Mouse (Mus musculus): Measurements from ENCODE around the gene Pik3r5. TPM values are rescaled to one million over a fixed set of nuclear protein-coding genes. Genes with fewer than 3 reads are reported as not detected.

Pik3r5 gene
- polyA plus RNA-seq, 1 experiment from 2014 or later = 0.90 TPM

DNA sequence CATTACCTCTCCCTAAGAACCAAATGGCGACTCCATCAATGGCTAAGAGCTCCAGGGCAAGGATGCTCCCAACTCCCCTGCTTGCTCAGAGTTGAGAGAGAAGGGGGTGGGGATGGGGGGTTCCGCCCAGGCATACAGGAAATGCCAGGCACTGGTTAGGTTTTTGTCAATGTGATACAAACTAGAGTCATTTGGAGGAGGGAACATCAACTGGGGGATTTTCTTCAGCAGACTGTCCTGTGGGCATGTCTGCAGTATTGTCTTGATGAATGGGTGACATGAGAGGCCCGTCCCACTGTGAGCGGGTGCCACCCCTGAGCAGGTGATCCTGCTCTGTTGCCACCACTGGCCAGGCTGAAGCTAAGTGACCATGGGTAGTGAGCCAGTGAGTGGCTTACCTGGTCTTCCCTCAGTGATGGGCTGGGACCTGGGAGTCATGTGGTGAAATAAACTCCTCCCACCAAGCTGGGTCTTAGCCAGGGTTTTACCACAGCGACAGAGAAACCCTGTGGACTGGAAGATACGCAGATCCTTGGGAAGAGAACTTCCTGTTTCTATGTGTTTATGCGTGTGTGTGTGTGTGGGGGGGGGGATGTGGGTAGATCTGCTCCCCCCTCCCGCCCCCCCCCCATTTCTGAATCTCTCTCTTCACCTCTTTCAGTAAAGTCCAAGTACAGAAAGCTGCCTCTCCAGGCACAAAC, 67.2 kb downstream of the Pik3r5 start:
- no peaks in the 10 kb centered on the region for H3K27me3 ChIP-seq (ENCODE audit: low read depth, poor library complexity, severe bottlenecking)
- H3K36me3 ChIP-seq = no peaks in the 10 kb centered on the region
- WGBS = 69% methylated on average over 8 of the region's 8 CpGs
- DNase-seq (ENCODE audit: low spot score) = no peak
- H3K4me1 ChIP-seq = no peaks in the 10 kb centered on the region
- H3K9me3 ChIP-seq (replicated peaks) = no peaks in the 10 kb centered on the region
- no peak overlapping the region; the same call in 1 of the 2 replicates for H3K27ac ChIP-seq (replicated peaks)
- no peak overlapping the region for H3K4me3 ChIP-seq

DNA sequence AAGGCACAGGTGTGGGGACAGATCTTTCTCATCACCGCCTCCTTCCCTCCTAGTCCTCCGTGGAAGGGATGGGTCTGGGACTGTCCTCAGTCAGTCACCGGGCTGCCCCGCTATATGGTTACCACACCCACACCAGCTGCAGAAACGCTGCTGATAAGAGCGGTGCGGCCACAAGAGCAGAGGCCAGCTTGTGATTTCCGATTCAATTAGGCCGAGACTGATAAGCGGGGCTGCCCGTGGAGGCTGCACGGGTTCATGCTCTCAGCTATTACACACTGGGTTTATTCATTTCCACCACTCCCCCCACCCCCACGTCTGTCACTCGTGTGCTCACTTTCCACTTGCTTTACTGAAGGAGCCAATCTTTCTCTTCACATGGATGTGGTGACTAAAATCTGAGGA, 69.0 kb downstream of the Pik3r5 start:
- no peak for DNase-seq (ENCODE audit: low spot score)
- Histone ChIP-seq H3K27me3 (ENCODE audit: low read depth, poor library complexity, severe bottlenecking) (no peaks in the 10 kb centered on the region), H3K36me3 (no peaks in the 10 kb centered on the region), H3K4me3 (no peak overlapping the region), H3K9me3 (replicated peaks) (no peaks in the 10 kb centered on the region), H3K27ac (replicated peaks) (no peak overlapping the region), H3K4me1 (no peaks in the 10 kb centered on the region)
- 82% methylated on average over 14 of the region's 14 CpGs for WGBS

DNA sequence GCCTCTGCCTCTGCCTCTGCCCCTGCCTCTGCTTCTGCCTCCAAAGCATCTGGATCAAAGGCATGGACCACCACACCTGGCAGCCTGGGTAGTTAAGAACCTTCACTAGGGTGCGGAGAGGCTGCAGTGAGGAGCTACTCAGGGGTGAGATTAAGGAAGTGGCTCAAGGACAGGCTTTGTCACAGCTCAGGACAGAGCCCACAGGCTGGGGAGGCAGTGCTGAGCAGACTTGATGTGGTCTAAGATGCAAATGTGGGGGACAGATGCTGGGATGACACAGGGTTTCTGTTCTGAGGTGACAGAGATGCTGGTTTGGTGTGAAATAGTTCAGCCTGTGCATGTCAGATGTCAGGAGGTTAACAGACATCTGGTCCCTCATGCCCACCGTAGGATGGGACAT, 70.5 kb downstream of the Pik3r5 start:
- no peak for DNase-seq (ENCODE audit: low spot score)
- Histone ChIP-seq H3K27me3 (ENCODE audit: low read depth, poor library complexity, severe bottlenecking) (no peaks in the 10 kb centered on the region), H3K27ac (replicated peaks) (no peak overlapping the region), H3K4me3 (no peak overlapping the region), H3K9me3 (replicated peaks) (no peaks in the 10 kb centered on the region), H3K36me3 (no peaks in the 10 kb centered on the region), H3K4me1 (no peaks in the 10 kb centered on the region)
- WGBS = 75% methylated on average over 2 of the region's 2 CpGs

DNA sequence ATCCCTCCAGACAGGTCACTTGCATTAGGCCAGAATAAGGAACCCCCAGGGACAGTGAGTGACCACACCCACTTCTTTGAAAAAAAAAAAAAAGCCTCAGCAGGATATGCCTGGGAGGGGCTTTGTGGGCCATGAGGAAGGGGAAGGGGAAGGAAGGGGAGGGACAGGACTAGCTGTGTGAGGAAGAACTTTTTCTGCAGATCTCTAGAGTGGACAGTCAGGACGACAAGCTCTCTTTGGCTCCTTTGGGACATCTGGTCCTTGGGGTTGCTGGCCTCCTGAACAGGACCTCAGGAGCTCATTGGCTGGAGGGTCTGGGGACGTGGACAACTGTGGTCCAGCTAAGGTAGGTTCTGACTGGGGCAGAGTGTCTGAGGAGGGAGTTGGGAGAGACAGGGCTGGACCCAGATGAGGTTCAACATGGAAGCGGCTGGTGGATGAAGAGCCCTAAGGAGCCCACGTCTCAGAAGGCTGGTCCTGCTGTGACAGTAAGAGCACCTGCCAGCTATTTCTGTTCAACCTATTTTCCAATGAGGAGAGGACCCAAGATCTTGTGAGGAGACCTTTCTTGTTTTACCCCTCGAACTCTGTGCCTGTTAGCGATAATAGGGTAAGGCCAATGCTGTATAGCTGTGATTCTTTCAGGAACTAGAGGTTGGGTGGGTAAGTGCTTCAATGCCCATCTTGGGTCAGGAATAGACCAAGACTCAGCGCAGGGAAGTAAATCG, 71.1 kb downstream of the Pik3r5 start, which contains the start of gene Pik3r6:
Pik3r6 (plus strand) TSS at position 118 of the 728 bp plus-strand sequence.
- H3K9me3 ChIP-seq (replicated peaks) = no peaks in the 10 kb centered on the region
- no peak within 1 kb of the TSS for H3K4me3 ChIP-seq
- no peaks in the 10 kb centered on the region for H3K36me3 ChIP-seq
- 84% methylated on average over 8 of the region's 8 CpGs for whole genome bisulfite sequencing
- no peaks in the 10 kb centered on the region for H3K4me1 ChIP-seq
- H3K27ac ChIP-seq (replicated peaks) = no peak within 1 kb of the TSS
- H3K27me3 ChIP-seq (ENCODE audit: low read depth, poor library complexity, severe bottlenecking) = no peaks in the 10 kb centered on the region
- DNase-seq (ENCODE audit: low spot score) = no peak

- Histone ChIP-seq H3K36me3 (no peaks in the 10 kb centered on the region), H3K9me3 (replicated peaks) (no peaks in the 10 kb centered on the region), H3K27me3 (ENCODE audit: low read depth, poor library complexity, severe bottlenecking) (no peaks in the 10 kb centered on the region), H3K4me3 (no peak overlapping the region), H3K4me1 (no peaks in the 10 kb centered on the region), H3K27ac (replicated peaks) (no peak overlapping the region)
- no peak for DNase-seq (ENCODE audit: low spot score)
- WGBS = 83% methylated on average over 11 of the region's 11 CpGs
These were observed 73.0 kb downstream of the Pik3r5 start for GRCm38 (mm10) chr11:68504913-68505312.

GRCm38 (mm10) chr11:68507246-68507645, 75.3 kb downstream of the Pik3r5 start:
- H3K27me3 ChIP-seq (ENCODE audit: low read depth, poor library complexity, severe bottlenecking) = no peaks in the 10 kb centered on the region
- no peaks in the 10 kb centered on the region for H3K4me1 ChIP-seq
- no peak for DNase-seq (ENCODE audit: low spot score)
- no peaks in the 10 kb centered on the region for H3K36me3 ChIP-seq
- no peaks in the 10 kb centered on the region for H3K9me3 ChIP-seq (replicated peaks)
- no peak overlapping the region for H3K27ac ChIP-seq (replicated peaks)
- H3K4me3 ChIP-seq = no peak overlapping the region
- WGBS = 95% methylated on average over 7 of the region's 7 CpGs

DNA sequence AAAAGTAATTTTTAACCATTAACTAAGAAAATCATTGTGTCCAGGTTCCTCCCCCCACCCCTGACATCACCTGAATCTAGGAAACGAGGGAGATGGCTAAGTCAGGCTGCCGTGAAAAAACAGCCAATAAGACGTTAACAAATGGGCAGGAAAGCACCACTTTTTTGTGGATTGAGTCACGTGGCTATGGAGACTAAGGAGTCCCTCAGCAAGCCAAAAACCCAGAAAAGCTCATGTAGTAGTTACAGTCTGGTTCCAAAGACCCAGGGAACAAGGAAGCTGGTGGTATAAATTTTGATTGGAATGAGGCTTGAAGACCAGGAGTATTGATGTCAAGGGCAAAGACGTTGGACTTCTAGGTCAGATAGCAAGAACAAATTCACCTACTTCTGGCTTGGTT, 76.7 kb downstream of the Pik3r5 start:
- no peak overlapping the region for H3K4me3 ChIP-seq
- no peak for DNase-seq (ENCODE audit: low spot score)
- no peak overlapping the region for H3K27ac ChIP-seq (replicated peaks)
- no peaks in the 10 kb centered on the region for H3K4me1 ChIP-seq
- H3K27me3 ChIP-seq (ENCODE audit: low read depth, poor library complexity, severe bottlenecking) = no peaks in the 10 kb centered on the region
- H3K36me3 ChIP-seq = no peaks in the 10 kb centered on the region
- 79% methylated on average over 5 of the region's 5 CpGs for WGBS
- no peaks in the 10 kb centered on the region for H3K9me3 ChIP-seq (replicated peaks)

DNA sequence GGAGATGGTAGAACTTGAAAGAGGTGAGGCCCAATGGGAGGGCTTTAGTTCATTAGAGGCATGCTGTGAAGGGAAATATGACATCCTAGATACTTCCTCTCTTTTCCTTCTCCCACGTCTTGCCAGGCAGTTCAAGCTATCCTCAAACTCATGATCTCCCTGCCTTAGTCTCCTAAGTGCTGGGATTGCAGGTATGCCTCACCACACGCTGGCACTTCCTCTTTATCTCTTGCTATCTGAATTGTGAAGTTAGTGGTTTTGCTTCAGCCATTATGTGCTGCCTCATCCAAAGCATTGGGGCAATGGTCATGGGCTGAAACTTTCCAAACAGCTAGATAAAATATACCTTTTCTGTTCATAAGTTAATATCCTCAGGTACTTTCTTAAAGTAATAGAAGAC, 77.3 kb downstream of the Pik3r5 start:
- no peak for DNase-seq (ENCODE audit: low spot score)
- Histone ChIP-seq H3K9me3 (replicated peaks) (no peaks in the 10 kb centered on the region), H3K4me1 (no peaks in the 10 kb centered on the region), H3K36me3 (no peaks in the 10 kb centered on the region), H3K27ac (replicated peaks) (no peak overlapping the region), H3K27me3 (ENCODE audit: low read depth, poor library complexity, severe bottlenecking) (no peaks in the 10 kb centered on the region), H3K4me3 (no peak overlapping the region)
- 75% methylated on average over 2 of the region's 2 CpGs for WGBS

DNA sequence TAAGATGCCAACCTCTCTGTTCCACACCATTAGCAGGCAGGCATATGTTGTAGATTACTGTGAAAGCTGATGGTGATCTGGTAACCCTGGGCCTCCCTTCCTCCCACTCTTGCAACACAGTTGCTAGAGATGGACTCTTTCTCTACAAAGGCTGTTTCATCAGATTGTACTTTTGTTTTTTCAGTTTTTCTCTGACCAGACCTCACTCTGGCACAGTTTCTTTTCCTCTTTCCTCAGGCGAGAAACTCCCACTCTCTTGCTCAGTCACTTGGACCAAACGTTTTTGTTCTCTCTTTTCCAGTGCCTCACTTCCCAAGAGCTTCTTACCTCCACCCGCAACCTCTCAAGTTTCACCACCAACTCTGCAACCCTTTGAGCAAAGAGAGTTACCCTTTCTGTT, 82.0 kb downstream of the Pik3r5 start:
- H3K27me3 ChIP-seq (ENCODE audit: low read depth, poor library complexity, severe bottlenecking) = no peaks in the 10 kb centered on the region
- no peak overlapping the region for H3K27ac ChIP-seq (replicated peaks)
- no peaks in the 10 kb centered on the region for H3K36me3 ChIP-seq
- no peak overlapping the region for H3K4me3 ChIP-seq
- no peaks in the 10 kb centered on the region for H3K4me1 ChIP-seq
- no peak for DNase-seq (ENCODE audit: low spot score)
- 49% methylated on average over 3 of the region's 3 CpGs for WGBS
- H3K9me3 ChIP-seq (replicated peaks) = peaks cover 4% of the 10 kb centered on the region

DNA sequence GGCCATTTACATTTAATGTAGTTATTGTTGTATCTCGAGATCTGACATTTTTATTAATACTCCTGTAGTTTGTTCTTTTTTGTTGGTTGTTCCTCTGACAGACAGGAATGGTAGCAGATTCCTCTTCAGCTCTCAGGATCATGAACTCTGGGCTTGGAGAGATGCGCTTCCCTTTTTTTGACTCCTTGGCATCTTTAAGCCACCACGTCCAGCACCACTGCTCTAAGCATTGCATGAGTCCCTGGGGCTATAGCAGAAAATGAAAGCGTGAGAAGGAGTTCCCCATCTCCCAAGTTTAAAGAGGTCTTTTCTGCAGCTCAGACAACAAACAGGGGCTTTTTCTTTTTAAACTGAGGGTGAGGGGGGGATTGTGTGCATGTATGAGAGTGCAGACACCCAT, 87.4 kb downstream of the Pik3r5 start:
- Histone ChIP-seq H3K4me3 (no peak overlapping the region), H3K36me3 (no peaks in the 10 kb centered on the region), H3K27ac (replicated peaks) (no peak overlapping the region), H3K9me3 (replicated peaks) (peaks cover 15% of the 10 kb centered on the region), H3K27me3 (ENCODE audit: low read depth, poor library complexity, severe bottlenecking) (no peaks in the 10 kb centered on the region), H3K4me1 (peaks cover 2% of the 10 kb centered on the region; the same call in 1 of the 2 replicates)
- WGBS = 90% methylated on average over 4 of the region's 4 CpGs
- DNase-seq (ENCODE audit: low spot score) = no peak

GRCm38 (mm10) chr11:68519815-68520214, 87.9 kb downstream of the Pik3r5 start:
- H3K4me3 ChIP-seq = no peak overlapping the region
- H3K27ac ChIP-seq (replicated peaks) = no peak overlapping the region
- H3K36me3 ChIP-seq = no peaks in the 10 kb centered on the region
- peaks cover 2% of the 10 kb centered on the region; the same call in 1 of the 2 replicates for H3K4me1 ChIP-seq
- DNase-seq (ENCODE audit: low spot score) = no peak
- no peaks in the 10 kb centered on the region for H3K27me3 ChIP-seq (ENCODE audit: low read depth, poor library complexity, severe bottlenecking)
- H3K9me3 ChIP-seq (replicated peaks) = peaks cover 15% of the 10 kb centered on the region
- WGBS = 93% methylated on average over 5 of the region's 5 CpGs

GRCm38 (mm10) chr11:68520439-68520838, 88.5 kb downstream of the Pik3r5 start:
- Histone ChIP-seq H3K36me3 (no peaks in the 10 kb centered on the region), H3K4me1 (peaks cover 2% of the 10 kb centered on the region; the same call in 1 of the 2 replicates), H3K4me3 (no peak overlapping the region), H3K9me3 (replicated peaks) (peaks cover 15% of the 10 kb centered on the region), H3K27ac (replicated peaks) (no peak overlapping the region), H3K27me3 (ENCODE audit: low read depth, poor library complexity, severe bottlenecking) (no peaks in the 10 kb centered on the region)
- WGBS = 89% methylated on average over 2 of the region's 2 CpGs
- no peak for DNase-seq (ENCODE audit: low spot score)

- Histone ChIP-seq H3K4me1 (peaks cover 2% of the 10 kb centered on the region; the same call in 1 of the 2 replicates), H3K36me3 (no peaks in the 10 kb centered on the region), H3K27ac (replicated peaks) (no peak overlapping the region), H3K27me3 (ENCODE audit: low read depth, poor library complexity, severe bottlenecking) (no peaks in the 10 kb centered on the region), H3K4me3 (no peak overlapping the region), H3K9me3 (replicated peaks) (peaks cover 15% of the 10 kb centered on the region)
- 82% methylated on average over 5 of the region's 5 CpGs for WGBS
- DNase-seq (ENCODE audit: low spot score) = no peak
These were observed 89.4 kb downstream of the Pik3r5 start for GRCm38 (mm10) chr11:68521352-68521751.
